Comparison of ENCODE assay signal across 8 mouse cellular contexts in genomic region chr9:66127193-66127546, GRCm38 (mm10). TPM values are rescaled to one million over a fixed set of nuclear protein-coding genes. Genes with fewer than 3 reads are reported as not detected.
DNase-seq lines count a peak whose midpoint lies in the region; ATAC-seq and TF ChIP-seq lines count a peak whose summit lies in the region.

No protein-coding gene starts in this region.

- TF ChIP-seq EP300 in lung, postnatal 0 days (IDR thresholded peaks at IDR 0.05) = no peak

- peak overlapping the region; percentile 76 for H3K4me2 ChIP-seq in lung, postnatal 0 days (replicated peaks; ENCODE audit: low read depth, low read length)
- peak overlapping the region; percentile 79 for H3K4me2 ChIP-seq in embryonic facial prominence, embryonic 15.5 days (replicated peaks)
- H3K4me2 ChIP-seq in limb, embryonic 11.5 days (ENCODE audit: low read depth, severe bottlenecking) = peak overlapping the region; percentile 74

- H3K27ac ChIP-seq in lung, postnatal 0 days (ENCODE audit: low read length) = peak overlapping the region; percentile 76
- H3K27ac ChIP-seq in embryonic facial prominence, embryonic 15.5 days (replicated peaks) = peak overlapping the region; percentile 83
- H3K27ac ChIP-seq in limb, embryonic 11.5 days (replicated peaks; ENCODE audit: low read depth, low read length) = peak overlapping the region; percentile 36
- H3K27ac ChIP-seq in olfactory bulb, adult 2 months (ENCODE audit: insufficient read depth, low read depth, low read length) = no peak overlapping the region

- no peaks in the 10 kb centered on the region for H3K27me3 ChIP-seq in lung, postnatal 0 days (replicated peaks; ENCODE audit: insufficient read depth, low read length)
- no peaks in the 10 kb centered on the region for H3K27me3 ChIP-seq in embryonic facial prominence, embryonic 15.5 days
- no peaks in the 10 kb centered on the region for H3K27me3 ChIP-seq in limb, embryonic 11.5 days (ENCODE audit: control insufficient read depth, insufficient read depth, low read length)

- TF ChIP-seq POLR2A in olfactory bulb, adult 2 months (IDR thresholded peaks at IDR 0.05; ENCODE audit: insufficient read depth, low read depth, low read length) = no peak

- peak; percentile 15 for DNase-seq in lung, postnatal 0 days (ENCODE audit: low spot score)
- no peak for DNase-seq in lung, postnatal 14 days
- DNase-seq in limb, embryonic 11.5 days (ENCODE audit: low spot score) = no peak
- no peak for DNase-seq in urinary bladder, adult 18-20 months (ENCODE audit: low spot score in 2 of 2)
- no peak for DNase-seq in ovary, postnatal 10 days (ENCODE audit: low spot score)

- peaks cover 3% of the 10 kb centered on the region; the same call in 1 of the 2 replicates for H3K4me1 ChIP-seq in lung, postnatal 0 days (ENCODE audit: insufficient read depth, low read depth, low read length)
- peaks cover 25% of the 10 kb centered on the region for H3K4me1 ChIP-seq in embryonic facial prominence, embryonic 15.5 days
- peaks cover 3% of the 10 kb centered on the region; the same call in 1 of the 2 replicates for H3K4me1 ChIP-seq in limb, embryonic 11.5 days (ENCODE audit: control insufficient read depth, insufficient read depth, low read length)
- H3K4me1 ChIP-seq in olfactory bulb, adult 2 months (ENCODE audit: control insufficient read depth, insufficient read depth, low read length) = peaks cover 2% of the 10 kb centered on the region; the same call in 1 of the 2 replicates

- peak overlapping the region; percentile 64 for H3K4me3 ChIP-seq in lung, postnatal 0 days (ENCODE audit: low read depth, low read length)
- peak overlapping the region; percentile 70 for H3K4me3 ChIP-seq in embryonic facial prominence, embryonic 15.5 days (replicated peaks)
- H3K4me3 ChIP-seq in limb, embryonic 11.5 days (ENCODE audit: low read depth, low read length) = peak overlapping the region; percentile 58
- peak overlapping the region; percentile 65 for H3K4me3 ChIP-seq in olfactory bulb, adult 2 months (ENCODE audit: insufficient read depth, low read depth, low read length)

- TF ChIP-seq CTCF in lung, postnatal 0 days (IDR thresholded peaks at IDR 0.05) = no peak
- no peak for TF ChIP-seq CTCF in olfactory bulb, adult 2 months (IDR thresholded peaks at IDR 0.05; ENCODE audit: insufficient read depth, low read depth, low read length)

- H3K36me3 ChIP-seq in lung, postnatal 0 days (ENCODE audit: insufficient read depth, low read length) = no peaks in the 10 kb centered on the region
- H3K36me3 ChIP-seq in embryonic facial prominence, embryonic 15.5 days = peaks cover 3% of the 10 kb centered on the region; the same call in 1 of the 2 replicates
- no peaks in the 10 kb centered on the region for H3K36me3 ChIP-seq in limb, embryonic 11.5 days (ENCODE audit: control insufficient read depth, insufficient read depth, low read length)

- H3K9ac ChIP-seq in lung, postnatal 0 days (replicated peaks; ENCODE audit: low read depth) = peak overlapping the region; percentile 59
- peak overlapping the region; percentile 53 for H3K9ac ChIP-seq in embryonic facial prominence, embryonic 15.5 days
- peak overlapping the region; percentile 71 for H3K9ac ChIP-seq in limb, embryonic 11.5 days (ENCODE audit: low read length)

- 33% methylated on average over 6 of the region's 6 CpGs for WGBS in lung, postnatal 0 days
- WGBS in embryonic facial prominence, embryonic 15.5 days = 43% methylated on average over 6 of the region's 6 CpGs
- 57% methylated on average over 6 of the region's 6 CpGs for WGBS in limb, embryonic 11.5 days
- WGBS in olfactory bulb, adult 2 months = 35% methylated on average over 6 of the region's 6 CpGs

- ATAC-seq in lung, postnatal 0 days = no peak
- ATAC-seq in embryonic facial prominence, embryonic 15.5 days (ENCODE audit: insufficient number of reproducible peaks, low FRiP score, low TSS enrichment, low read depth) = no peak
- no peak for ATAC-seq in limb, embryonic 11.5 days (ENCODE audit: insufficient number of reproducible peaks, low FRiP score, low TSS enrichment, low read depth)
- ATAC-seq in inflammation-experienced regulatory T-cells, adult 6 months = no peak

- no peaks in the 10 kb centered on the region for H3K9me3 ChIP-seq in lung, postnatal 0 days (ENCODE audit: low read length)
- no peaks in the 10 kb centered on the region for H3K9me3 ChIP-seq in embryonic facial prominence, embryonic 15.5 days (replicated peaks)
- H3K9me3 ChIP-seq in limb, embryonic 11.5 days (ENCODE audit: control insufficient read depth, low read length) = no peaks in the 10 kb centered on the region

RNA-seq across cellular contexts. Expression of gene Ciao2a, which starts 0.8 kb away (rescaled TPM):
- polyA plus RNA-seq in lung, postnatal 0 days (2015; fragmentation: Nextera tagmentation; extraction: Ambion mirVana) = 110 and 111 TPM in 2 replicates
- 128 and 129 TPM in 2 replicates for polyA plus RNA-seq in embryonic facial prominence, embryonic 15.5 days (2015; fragmentation: Nextera tagmentation; extraction: Ambion mirVana)
- polyA plus RNA-seq in limb, embryonic 11.5 days (2014; fragmentation: Nextera tagmentation; extraction: Ambion mirVana) = 177 and 178 TPM in 2 replicates
- not detected in 2 replicates for polyA plus RNA-seq in olfactory bulb, adult 2 months (2012; ENCODE audit: insufficient read depth, insufficient read length, low replicate concordance, missing spikeins)
- 100 to 1,000 TPM; 150 to 233 (median 160) TPM for polyA plus RNA-seq in inflammation-experienced regulatory T-cells, adult 6 months (2017; shearing (Covaris generic))

RNA-seq across cellular contexts. Expression of gene Snx1, which starts 0.8 kb away (rescaled TPM):
- 108 and 112 TPM in 2 replicates for polyA plus RNA-seq in lung, postnatal 0 days (2015; fragmentation: Nextera tagmentation; extraction: Ambion mirVana)
- 127 and 130 TPM in 2 replicates for polyA plus RNA-seq in embryonic facial prominence, embryonic 15.5 days (2015; fragmentation: Nextera tagmentation; extraction: Ambion mirVana)
- polyA plus RNA-seq in limb, embryonic 11.5 days (2014; fragmentation: Nextera tagmentation; extraction: Ambion mirVana) = 123 and 127 TPM in 2 replicates
- not detected in 2 replicates for polyA plus RNA-seq in olfactory bulb, adult 2 months (2012; ENCODE audit: insufficient read depth, insufficient read length, low replicate concordance, missing spikeins)
- 10 to 100 TPM; 85.3 to 96.7 (median 96.4) TPM for polyA plus RNA-seq in inflammation-experienced regulatory T-cells, adult 6 months (2017; shearing (Covaris generic))

RNA-seq across cellular contexts. Expression of gene Dapk2, which starts 30.9 kb away (rescaled TPM):
- polyA plus RNA-seq in lung, postnatal 0 days (2015; fragmentation: Nextera tagmentation; extraction: Ambion mirVana) = 60.9 and 66.6 TPM in 2 replicates
- 17.1 and 18.0 TPM in 2 replicates for polyA plus RNA-seq in embryonic facial prominence, embryonic 15.5 days (2015; fragmentation: Nextera tagmentation; extraction: Ambion mirVana)
- polyA plus RNA-seq in limb, embryonic 11.5 days (2014; fragmentation: Nextera tagmentation; extraction: Ambion mirVana) = 4.0 and 4.3 TPM in 2 replicates
- not detected in 2 replicates for polyA plus RNA-seq in olfactory bulb, adult 2 months (2012; ENCODE audit: insufficient read depth, insufficient read length, low replicate concordance, missing spikeins)
- polyA plus RNA-seq in inflammation-experienced regulatory T-cells, adult 6 months (2017; shearing (Covaris generic)) = 1 to 10 TPM in 2 of 3 experiments, under 1 TPM in 1; 0.44 to 8.2 (median 1.5) TPM

RNA-seq across cellular contexts. Expression of gene Snx22, which starts 57.7 kb away (rescaled TPM):
- polyA plus RNA-seq in lung, postnatal 0 days (2015; fragmentation: Nextera tagmentation; extraction: Ambion mirVana) = 25.7 and 28.3 TPM in 2 replicates
- 5.3 and 6.0 TPM in 2 replicates for polyA plus RNA-seq in embryonic facial prominence, embryonic 15.5 days (2015; fragmentation: Nextera tagmentation; extraction: Ambion mirVana)
- 2.3 and 2.9 TPM in 2 replicates for polyA plus RNA-seq in limb, embryonic 11.5 days (2014; fragmentation: Nextera tagmentation; extraction: Ambion mirVana)
- not detected in 2 replicates for polyA plus RNA-seq in olfactory bulb, adult 2 months (2012; ENCODE audit: insufficient read depth, insufficient read length, low replicate concordance, missing spikeins)
- 1 to 10 TPM; 1.3 to 2.3 (median 1.6) TPM for polyA plus RNA-seq in inflammation-experienced regulatory T-cells, adult 6 months (2017; shearing (Covaris generic))
